Mouse (Mus musculus): ENCODE data around the gene Kmt2a.

Kmt2a gene

GRCm38 (mm10) chr9:44879694-44880271 is 1.3 kb downstream of the Kmt2a start:
- DNase-seq (ENCODE audit: low spot score in 2 of 2): peak; percentile 46 to 74

GRCm38 (mm10) chr9:44878776-44879500 is 2.2 kb downstream of the Kmt2a start:
- DNase-seq (ENCODE audit: low spot score in 2 of 2): peak in 1 of 2 experiments; percentile 15

GRCm38 (mm10) chr9:44877686-44878085 is 3.4 kb downstream of the Kmt2a start:
- DNase-seq (ENCODE audit: low spot score in 2 of 2): no peak

- DNase-seq (ENCODE audit: low spot score in 2 of 2): no peak
Observed at GRCm38 (mm10) chr9:44875476-44875875, 5.6 kb downstream of the Kmt2a start.

- DNase-seq (ENCODE audit: low spot score in 2 of 2): no peak
Observed at GRCm38 (mm10) chr9:44874198-44874597, 6.9 kb downstream of the Kmt2a start.

- DNase-seq (ENCODE audit: low spot score in 2 of 2): no peak
Observed at GRCm38 (mm10) chr9:44873665-44874064, 7.4 kb downstream of the Kmt2a start.

GRCm38 (mm10) chr9:44868336-44869094 is 12.6 kb downstream of the Kmt2a start:
- DNase-seq (ENCODE audit: low spot score in 2 of 2): no peak

GRCm38 (mm10) chr9:44867664-44868063 is 13.4 kb downstream of the Kmt2a start:
- no peak for DNase-seq (ENCODE audit: low spot score in 2 of 2)

GRCm38 (mm10) chr9:44866501-44867240 is 14.4 kb downstream of the Kmt2a start:
- peak in 1 of 2 experiments; percentile 22 for DNase-seq (ENCODE audit: low spot score in 2 of 2)

- DNase-seq (ENCODE audit: low spot score in 2 of 2): no peak
Observed at GRCm38 (mm10) chr9:44861121-44861520, 20.0 kb downstream of the Kmt2a start.

GRCm38 (mm10) chr9:44858657-44859056 is 22.4 kb downstream of the Kmt2a start:
- no peak for DNase-seq (ENCODE audit: low spot score in 2 of 2)

GRCm38 (mm10) chr9:44857405-44857992 is 23.6 kb downstream of the Kmt2a start:
- no peak for DNase-seq (ENCODE audit: low spot score in 2 of 2)

- no peak for DNase-seq (ENCODE audit: low spot score in 2 of 2)
Observed at GRCm38 (mm10) chr9:44855153-44855552, 25.9 kb downstream of the Kmt2a start.

- no peak for DNase-seq (ENCODE audit: low spot score in 2 of 2)
Observed at GRCm38 (mm10) chr9:44847446-44847845, 33.6 kb downstream of the Kmt2a start.

- peak in 1 of 2 experiments; percentile 24 for DNase-seq (ENCODE audit: low spot score in 2 of 2)
Observed at GRCm38 (mm10) chr9:44841241-44841640, 39.9 kb downstream of the Kmt2a start.

- DNase-seq (ENCODE audit: low spot score in 2 of 2): peak; percentile 71 to 90
Observed at GRCm38 (mm10) chr9:44836439-44836838, 44.7 kb downstream of the Kmt2a start.

GRCm38 (mm10) chr9:44832356-44832755 is 48.7 kb downstream of the Kmt2a start:
- no peak for DNase-seq (ENCODE audit: low spot score in 2 of 2)

GRCm38 (mm10) chr9:44830506-44830905 is 50.6 kb downstream of the Kmt2a start:
- DNase-seq (ENCODE audit: low spot score in 2 of 2): no peak

- DNase-seq (ENCODE audit: low spot score in 2 of 2): no peak
Observed at GRCm38 (mm10) chr9:44828944-44829343, 52.2 kb downstream of the Kmt2a start.

- no peak for DNase-seq (ENCODE audit: low spot score in 2 of 2)
Observed at GRCm38 (mm10) chr9:44826660-44827059, 54.4 kb downstream of the Kmt2a start.

All from spleen, postnatal 4 days (tissue).